Mouse (Mus musculus): ENCODE results near the gene Mrps35.

Mrps35 gene

DNA sequence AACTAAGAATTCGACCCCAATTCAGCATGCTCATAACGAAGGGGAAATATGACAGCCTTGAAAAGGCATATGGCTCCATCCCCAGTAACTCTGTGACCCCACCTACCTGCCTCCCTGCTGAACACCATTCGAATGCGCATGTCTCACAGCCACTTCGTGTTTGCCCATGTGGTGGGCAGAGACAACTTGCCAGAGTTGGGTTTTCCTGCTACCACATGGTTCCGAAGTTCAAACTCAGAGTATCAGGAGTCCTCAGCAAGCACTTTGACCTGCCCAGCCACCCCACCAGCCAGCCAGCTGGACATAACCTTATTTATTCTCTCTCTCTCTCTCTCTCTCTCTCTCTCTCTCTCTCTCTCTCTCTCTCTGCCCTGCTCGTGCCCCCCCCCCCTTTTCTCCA is 45.2 kb downstream of the Mrps35 start:
- no peak for DNase-seq (ENCODE audit: low spot score in 2 of 2)

DNA sequence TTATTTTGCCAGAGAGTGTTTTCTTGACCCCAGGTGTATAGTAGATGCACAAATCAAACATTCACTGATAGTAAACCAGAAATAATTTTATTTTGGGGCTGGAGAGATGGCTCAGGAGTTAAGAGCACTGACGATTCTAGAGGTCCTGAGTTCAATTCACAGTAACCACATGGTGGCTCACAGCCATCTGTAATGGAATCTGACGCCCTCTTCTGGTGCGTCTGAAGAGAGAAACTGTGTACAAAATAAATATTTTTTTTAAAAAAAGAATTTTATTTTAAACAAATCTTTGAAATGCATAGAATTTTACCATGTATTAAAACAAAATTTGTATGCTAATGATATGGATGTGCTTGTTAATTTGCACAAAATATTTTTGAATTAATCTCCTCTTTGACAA is 46.0 kb downstream of the Mrps35 start:
- DNase-seq (ENCODE audit: low spot score in 2 of 2), result no peak

DNA sequence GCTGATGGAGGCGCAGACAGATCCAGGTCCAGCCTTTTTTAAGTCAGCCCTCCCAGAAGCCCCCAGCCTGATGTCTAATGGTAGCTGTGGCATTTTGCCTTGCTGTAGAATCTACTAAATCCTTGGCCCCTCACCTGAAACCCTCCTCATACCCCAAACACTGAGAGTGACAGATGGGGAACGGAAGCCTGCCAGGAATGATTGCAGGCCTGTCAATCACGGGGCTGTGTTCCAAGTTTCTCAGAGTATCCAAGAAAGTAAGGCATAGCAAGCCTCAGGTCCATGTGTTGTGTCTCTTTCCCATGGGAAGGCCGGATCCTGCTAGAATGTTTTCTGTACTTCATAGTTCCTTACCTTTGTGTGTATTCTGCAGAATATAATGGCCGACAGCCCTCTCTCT is 47.6 kb downstream of the Mrps35 start:
- DNase-seq (ENCODE audit: low spot score in 2 of 2), result no peak

- DNase-seq (ENCODE audit: low spot score in 2 of 2), result peak; percentile 74 to 83
Measured at GRCm38 (mm10) chr6:147091136-147092120, 48.9 kb downstream of the Mrps35 start, which contains the start of gene Klhl42. TSS of gene Klhl42 (plus strand) at chr6:147091379.

DNA sequence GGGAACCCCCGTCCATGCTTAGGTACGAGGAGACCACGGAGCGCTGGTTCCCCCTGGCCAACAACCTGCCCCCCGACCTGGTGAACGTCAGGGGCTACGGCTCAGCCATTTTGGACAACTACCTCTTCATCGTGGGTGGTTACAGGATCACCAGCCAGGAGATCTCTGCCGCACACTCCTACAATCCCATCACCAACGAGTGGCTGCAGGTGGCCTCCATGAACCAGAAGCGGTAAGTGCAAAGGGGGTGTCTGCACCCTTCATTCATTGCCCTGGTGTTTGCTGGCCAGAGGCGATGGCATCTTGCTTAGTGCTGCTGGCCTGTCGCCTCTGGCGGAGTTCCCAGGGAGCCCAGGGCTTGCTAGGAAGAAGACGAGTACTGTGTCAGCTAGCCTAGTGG is 49.6 kb downstream of the Mrps35 start:
- peak in 1 of 2 experiments; percentile 45 for DNase-seq (ENCODE audit: low spot score in 2 of 2)

DNA sequence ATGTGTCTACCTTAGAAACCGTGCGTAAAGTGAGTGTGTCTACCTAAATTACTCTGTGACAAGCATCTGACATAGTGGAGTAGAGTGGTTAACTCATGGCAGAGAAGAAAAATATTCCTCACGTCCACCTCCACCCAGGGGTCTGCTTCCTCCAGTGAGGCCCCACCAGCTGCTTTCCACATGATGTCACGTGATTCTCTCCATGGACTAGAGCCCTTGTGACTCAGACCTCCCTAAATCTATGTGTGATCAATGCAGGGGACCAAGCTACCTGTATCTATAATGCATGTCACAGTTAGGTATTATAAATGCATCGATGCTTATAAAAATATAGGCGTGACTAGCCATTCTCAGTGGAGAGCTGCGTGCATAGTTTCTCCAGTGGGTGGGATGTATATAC is 52.2 kb downstream of the Mrps35 start:
- no peak for DNase-seq (ENCODE audit: low spot score in 2 of 2)

- no peak for DNase-seq (ENCODE audit: low spot score in 2 of 2)
Measured at GRCm38 (mm10) chr6:147096109-147096508, 53.5 kb downstream of the Mrps35 start.

DNA sequence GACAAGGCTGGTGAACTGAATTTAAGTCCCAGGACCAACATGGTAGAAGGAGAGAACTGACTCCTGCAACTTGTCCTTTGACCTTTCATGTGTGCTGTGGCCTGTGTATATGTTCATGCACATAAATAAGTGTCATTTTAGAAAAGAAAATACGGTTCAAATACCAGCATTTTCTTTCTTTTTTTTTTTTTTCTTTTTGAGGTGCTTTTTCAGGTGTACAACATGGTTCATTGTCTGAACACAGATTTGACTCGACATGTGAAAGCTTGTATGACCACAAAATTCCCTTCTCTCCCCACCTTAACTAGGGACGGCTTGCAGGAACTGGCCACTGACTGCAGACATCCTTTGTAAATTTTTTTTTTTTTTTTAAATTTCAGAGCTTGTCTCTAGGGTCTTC is 54.4 kb downstream of the Mrps35 start:
- no peak for DNase-seq (ENCODE audit: low spot score in 2 of 2)

- DNase-seq (ENCODE audit: low spot score in 2 of 2), result no peak
Measured at GRCm38 (mm10) chr6:147097346-147097929, 54.9 kb downstream of the Mrps35 start.

DNA sequence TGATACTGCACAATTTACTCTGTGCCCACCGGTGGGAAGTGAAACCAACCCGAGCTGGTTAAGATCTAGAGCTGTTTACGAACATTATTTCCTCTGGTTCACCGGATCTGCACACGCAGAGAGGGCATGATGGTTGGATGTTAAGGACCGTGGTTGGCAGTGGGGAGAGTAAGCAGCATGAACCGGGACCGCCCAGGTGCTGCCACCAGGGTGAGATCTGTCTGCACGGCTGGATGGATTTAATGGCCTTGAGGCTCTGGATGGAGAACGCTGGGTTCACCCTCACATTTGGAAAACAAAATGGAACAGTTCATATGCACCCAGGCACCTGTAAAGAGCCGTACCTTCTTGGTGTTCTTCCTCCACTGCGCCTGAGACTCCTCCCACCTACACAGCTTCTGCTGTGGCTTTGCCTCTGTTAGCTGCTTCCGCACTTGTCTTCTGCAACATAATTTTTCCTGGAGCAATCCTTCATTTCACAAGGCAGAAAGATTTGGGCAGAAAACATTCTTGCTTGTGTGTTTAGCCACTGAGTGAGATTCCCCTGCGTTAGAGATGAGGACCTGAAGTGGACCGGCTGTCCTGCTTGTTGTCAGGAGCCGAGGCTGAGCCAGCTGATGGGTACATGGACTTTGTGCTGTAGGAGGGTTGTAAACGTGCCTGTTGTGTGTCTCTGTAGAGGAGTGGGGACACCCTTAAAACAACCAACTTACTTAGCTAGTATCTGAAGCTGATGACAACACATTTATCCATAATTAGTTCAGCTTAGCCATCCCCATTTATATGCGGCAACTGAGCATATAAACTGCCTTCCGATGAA is 57.1 kb downstream of the Mrps35 start:
- DNase-seq (ENCODE audit: low spot score in 2 of 2), result no peak

GRCm38 (mm10) chr6:147102293-147102692 is 59.7 kb downstream of the Mrps35 start:
- DNase-seq (ENCODE audit: low spot score in 2 of 2), result no peak

DNA sequence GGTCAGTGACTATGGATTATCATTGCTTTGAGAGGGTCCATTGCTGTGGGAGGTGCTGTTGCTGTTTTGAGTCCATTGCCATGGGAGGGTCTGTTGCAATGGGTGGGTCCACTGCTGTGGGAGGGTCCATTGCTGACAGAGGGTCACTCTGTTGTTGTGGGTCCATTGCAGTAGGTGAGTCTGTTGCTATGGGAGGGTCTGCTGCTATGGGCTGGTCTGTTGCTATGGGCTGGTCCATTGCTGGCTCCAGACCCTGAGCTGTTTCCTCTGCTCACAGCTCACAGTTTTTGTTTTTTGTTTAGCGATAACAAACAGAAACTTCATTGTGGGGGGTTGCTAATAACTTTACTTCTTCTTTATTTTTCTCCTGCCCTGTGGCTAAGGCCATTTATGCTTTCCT is 63.0 kb downstream of the Mrps35 start:
- DNase-seq (ENCODE audit: low spot score in 2 of 2), result no peak

- DNase-seq (ENCODE audit: low spot score in 2 of 2), result no peak
Measured at GRCm38 (mm10) chr6:147106716-147107115, 64.2 kb downstream of the Mrps35 start.

DNA sequence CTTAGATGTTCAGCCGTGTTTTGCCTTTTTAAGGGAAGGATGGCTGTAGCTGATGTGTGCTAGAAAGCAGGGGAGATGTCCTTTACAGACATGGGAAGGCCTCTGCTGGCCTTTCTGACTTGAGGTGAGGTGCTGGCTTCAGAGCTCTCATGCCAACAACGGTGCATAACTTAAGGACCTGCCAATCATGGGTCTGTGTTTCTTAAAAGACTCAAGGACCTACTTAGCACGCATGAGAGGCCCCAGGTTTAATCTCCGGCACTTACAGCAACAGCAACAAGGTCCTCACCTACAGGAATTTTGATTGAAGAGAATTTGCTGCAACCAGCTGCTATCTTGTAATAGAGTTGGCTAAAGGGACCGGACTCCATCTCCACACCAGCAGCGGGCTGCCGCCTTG is 66.7 kb downstream of the Mrps35 start:
- DNase-seq (ENCODE audit: low spot score in 2 of 2), result no peak

GRCm38 (mm10) chr6:147116579-147116978 is 74.0 kb downstream of the Mrps35 start:
- peak; percentile 39 to 75 for DNase-seq (ENCODE audit: low spot score in 2 of 2)

- no peak for DNase-seq (ENCODE audit: low spot score in 2 of 2)
Measured at GRCm38 (mm10) chr6:147117764-147118163, 75.2 kb downstream of the Mrps35 start.

GRCm38 (mm10) chr6:147118190-147118589 is 75.6 kb downstream of the Mrps35 start:
- DNase-seq (ENCODE audit: low spot score in 2 of 2), result no peak

DNA sequence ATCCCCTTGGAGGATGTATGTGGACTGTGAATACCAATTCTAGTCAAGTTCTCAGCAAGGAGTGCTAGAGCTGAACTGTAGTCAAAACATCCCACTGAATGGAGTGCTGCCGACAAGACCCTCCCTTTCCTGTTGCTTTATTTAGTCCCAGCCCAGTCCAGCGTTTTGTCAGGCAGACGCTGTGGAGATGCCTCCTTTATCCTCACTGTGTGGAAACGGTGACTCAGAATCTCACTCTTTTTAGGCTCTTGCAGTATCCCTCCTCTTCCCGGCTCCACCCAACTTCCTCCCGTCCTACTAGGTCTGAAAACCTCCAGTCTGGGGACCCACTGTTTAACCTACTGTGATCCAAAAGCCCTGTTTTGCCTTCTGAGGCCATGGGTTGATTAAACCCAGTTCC is 78.8 kb downstream of the Mrps35 start:
- DNase-seq (ENCODE audit: low spot score in 2 of 2), result no peak
